Mouse (Mus musculus) adrenal gland, postnatal 4 days (tissue): ENCODE data around the gene Mast4. TPM values are rescaled to one million over a fixed set of nuclear protein-coding genes. Genes with fewer than 3 reads are reported as not detected.

Experiments
- DNase-seq, 2 experiments: peaks; one replicate each; pipeline ENCODE4 v3.0.0; 2021 to 2022; ENCODE audit warnings: low spot score in 2 of 2, mixed read lengths in 2 of 2
- total RNA-seq, 2 experiments: library from RNA; stranded (reverse); gene quantifications; 2 replicates each; pipeline ENCODE4 v1.2.3; 2021

Gene Mast4
- total RNA-seq, 2 experiments from 2014 or later, result 75.3 to 80.7 TPM

DNA sequence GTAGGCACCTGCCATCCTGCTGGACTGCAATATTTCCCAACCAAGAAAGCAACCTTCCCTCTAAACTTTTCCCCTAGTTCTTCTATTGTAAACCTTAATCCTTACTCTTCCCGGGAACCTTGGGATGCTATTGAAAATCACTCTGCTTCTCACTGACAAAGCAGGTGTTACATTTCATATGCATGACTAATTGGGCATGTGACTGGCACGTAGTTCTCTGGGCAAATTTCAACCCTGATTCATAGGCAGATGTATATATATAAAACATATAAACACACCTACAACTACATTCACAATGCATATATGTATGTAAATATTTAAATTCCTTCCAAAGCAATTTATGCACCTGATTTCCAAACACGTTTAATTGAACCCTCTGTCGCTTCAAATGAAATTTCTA is 90.2 kb downstream of the Mast4 start:
- no peak for DNase-seq

DNA sequence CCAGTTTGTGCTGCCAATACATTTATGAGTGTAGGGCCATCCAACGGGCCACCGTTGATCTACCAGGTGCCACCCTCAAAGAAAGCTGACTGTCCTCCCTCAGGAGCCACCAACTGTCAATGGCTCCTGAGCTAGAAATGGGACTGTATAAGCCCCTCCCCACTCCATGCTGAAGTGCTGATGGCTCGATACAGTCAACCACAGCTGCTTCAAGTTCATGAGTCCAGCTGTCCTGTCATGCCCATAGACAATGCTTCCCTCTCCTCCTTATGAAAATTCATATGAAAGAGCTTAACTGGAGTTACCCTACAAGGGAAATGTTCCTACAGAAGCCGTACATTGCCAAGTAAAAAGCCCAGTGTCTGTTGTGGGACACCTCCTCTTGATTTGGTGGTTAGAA is 93.2 kb downstream of the Mast4 start:
- no peak for DNase-seq

GRCm38 (mm10) chr13:103239654-103240053 is 94.6 kb downstream of the Mast4 start:
- DNase-seq, result no peak

GRCm38 (mm10) chr13:103238034-103238705 is 96.1 kb downstream of the Mast4 start:
- no peak for DNase-seq

DNA sequence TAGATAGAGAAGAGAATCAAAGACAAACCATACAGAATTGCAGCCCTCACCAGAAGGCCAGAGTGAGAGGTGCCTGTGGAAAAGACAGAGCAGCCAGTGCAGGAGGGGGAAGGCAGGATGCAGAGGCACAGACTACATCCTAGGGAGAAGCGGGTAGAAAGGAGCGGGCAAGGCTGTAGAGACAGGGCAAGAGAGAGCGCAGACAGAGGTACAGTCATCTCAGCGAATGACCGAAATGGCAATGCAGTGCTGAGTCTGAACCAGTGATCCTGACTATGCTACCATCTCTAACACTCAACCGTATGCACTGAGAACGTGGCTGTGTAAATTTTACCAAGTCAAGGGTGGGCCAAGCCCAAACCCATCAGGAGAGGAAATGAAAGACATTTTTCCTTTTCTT is 102.1 kb downstream of the Mast4 start:
- DNase-seq, result no peak

- DNase-seq, result no peak
Observed at GRCm38 (mm10) chr13:103229069-103229468, 105.2 kb downstream of the Mast4 start.

- no peak for DNase-seq
Observed at GRCm38 (mm10) chr13:103225895-103226815, 108.1 kb downstream of the Mast4 start.

DNA sequence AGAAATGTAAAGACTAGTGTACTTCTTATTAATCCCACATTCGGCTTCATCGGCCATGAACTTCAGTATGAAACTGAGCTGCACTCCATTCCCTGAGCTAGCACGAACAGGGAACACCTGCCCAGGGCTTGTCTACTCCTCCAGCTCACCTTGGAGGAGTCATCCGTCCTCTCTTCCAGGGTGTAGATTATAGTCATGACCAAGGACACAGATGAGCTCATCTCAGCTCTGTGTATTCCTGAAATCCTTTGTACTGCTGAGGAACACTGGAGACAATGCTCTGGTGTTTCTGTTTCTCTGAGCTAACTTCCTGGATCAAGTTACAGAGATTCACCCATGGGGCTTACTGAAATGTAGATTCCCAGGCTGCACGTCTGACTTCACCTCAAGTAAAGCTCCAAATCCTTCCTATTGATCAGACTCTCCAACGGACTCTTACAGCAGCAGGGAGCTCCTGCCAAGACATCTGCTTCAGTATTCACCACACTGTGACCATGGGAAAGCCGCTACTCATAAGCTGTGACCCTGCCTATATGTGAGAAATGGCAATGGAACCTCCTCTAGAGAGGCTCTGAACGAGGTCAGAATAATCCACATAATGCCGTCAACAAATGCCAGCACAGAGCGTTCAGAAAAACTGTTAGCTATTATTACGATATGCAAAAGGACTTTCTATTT is 108.9 kb downstream of the Mast4 start:
- DNase-seq, result no peak

DNA sequence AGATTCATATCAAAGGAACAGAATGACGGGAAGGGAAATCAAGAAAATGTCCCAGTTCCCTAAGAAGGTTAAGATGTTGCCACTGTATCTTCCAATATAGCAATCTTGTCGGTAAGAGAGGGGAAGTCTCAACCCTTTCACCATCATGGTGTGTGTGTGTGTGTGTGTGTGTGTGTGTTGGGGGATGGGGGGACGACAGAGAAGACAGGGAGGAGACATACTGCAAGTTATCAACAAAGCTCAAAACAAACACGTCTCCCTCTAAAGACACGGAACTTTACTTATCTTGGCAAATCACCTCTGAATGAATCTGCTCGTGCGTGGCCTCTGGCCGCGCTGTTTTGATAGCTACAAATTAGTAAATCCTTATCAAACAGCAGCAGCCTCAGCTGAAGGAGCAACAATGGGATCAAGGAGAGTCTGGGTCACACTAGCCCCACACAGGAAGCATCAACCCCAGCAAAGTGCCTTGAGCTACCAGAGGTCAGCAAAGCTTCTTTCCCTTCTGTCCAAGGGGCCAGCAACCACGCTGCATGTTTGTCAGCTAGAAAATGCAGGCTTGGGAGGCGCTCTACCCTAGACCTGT is 113.7 kb downstream of the Mast4 start:
- DNase-seq, result no peak

GRCm38 (mm10) chr13:103219999-103220398 is 114.3 kb downstream of the Mast4 start:
- DNase-seq, result no peak

GRCm38 (mm10) chr13:103217486-103217885 is 116.8 kb downstream of the Mast4 start:
- DNase-seq, result no peak

- no peak for DNase-seq
Observed at GRCm38 (mm10) chr13:103214506-103214905, 119.8 kb downstream of the Mast4 start.

GRCm38 (mm10) chr13:103211953-103212352 is 122.3 kb downstream of the Mast4 start:
- DNase-seq, result no peak

DNA sequence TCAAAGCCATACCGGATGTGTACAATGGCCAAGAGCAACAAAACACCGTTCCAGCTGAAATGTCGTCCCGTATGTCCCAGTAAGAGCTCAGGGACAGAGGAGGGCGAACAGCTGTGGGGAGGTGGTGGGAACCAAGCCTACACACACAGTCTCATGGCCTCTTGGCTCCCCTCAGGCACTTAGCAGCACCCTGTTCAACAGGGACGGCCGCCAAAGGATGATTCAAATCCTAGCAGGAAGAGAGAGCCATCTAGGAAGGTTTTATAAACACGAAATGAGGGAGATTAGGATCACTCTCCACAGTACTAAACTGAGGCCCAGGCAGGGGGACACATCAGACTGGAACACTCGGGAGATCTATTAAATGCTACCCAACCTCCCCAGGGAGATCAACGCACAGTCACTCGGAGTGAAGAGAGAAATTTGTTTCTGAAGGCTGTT is 122.8 kb downstream of the Mast4 start:
- DNase-seq, result no peak

DNA sequence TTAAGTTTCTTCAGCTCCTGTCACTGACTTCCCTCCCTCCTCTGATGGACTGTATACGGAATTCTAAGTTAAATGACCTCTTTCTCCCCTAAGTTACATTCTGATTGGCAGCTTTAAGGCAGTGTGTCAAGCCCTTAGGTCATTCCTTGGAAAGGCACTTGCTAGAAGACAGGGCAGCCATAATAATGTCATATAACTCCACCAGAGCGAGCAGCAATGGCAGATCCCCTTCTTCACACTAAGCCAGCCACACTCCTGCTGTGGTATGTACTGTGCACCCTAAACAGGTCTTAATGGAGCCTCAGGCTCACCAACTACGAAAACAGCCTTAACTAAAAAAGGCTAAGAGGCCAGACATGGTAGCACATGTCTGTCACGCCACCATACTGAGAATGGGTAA is 123.6 kb downstream of the Mast4 start:
- no peak for DNase-seq

DNA sequence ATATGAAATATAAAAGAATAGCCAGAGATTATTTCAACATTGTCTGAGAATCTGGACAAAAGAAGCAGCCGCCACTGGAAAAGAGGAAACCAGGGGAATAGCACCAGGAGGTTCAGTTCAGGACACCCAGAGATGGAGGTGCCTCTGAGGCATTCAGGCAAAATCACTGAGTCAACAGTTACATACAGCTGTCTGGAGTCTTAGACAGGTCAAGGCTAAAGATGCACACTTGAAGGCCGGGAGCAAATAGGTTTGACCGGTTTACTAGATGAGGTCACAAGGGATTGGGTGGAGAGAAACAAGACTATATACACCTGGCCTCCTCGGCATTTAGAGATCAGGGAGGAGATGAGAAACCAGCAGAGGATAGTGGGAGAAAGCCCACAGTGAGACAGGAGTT is 127.1 kb downstream of the Mast4 start:
- DNase-seq, result no peak

GRCm38 (mm10) chr13:103206644-103207043 is 127.7 kb downstream of the Mast4 start:
- DNase-seq, result no peak

- no peak for DNase-seq
Observed at GRCm38 (mm10) chr13:103205191-103205590, 129.1 kb downstream of the Mast4 start.

DNA sequence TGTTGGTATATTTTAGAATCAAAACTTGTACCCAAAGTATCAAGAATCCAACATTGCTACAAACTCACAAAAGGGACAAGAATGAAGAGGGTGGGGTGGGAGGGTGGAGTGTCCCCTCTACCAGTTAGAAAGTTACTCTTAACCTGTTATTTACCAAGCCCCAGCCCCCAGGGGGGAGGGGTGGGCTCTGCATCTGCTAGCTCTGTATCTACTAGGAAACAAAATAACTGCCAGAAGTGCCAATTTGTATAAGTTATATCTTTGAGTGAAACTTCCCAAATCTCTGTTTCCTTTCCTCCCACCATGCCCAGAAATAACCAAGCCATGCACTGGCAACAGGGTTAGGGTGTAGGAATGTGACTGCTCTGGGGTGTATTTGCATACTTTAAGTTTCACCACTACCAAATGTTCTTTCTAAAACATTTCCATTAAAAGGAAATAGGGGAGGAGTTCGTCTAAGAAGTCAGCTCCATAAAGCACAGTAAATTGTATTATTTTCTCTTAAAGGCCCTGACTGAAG is 130.9 kb downstream of the Mast4 start:
- DNase-seq, result no peak

DNA sequence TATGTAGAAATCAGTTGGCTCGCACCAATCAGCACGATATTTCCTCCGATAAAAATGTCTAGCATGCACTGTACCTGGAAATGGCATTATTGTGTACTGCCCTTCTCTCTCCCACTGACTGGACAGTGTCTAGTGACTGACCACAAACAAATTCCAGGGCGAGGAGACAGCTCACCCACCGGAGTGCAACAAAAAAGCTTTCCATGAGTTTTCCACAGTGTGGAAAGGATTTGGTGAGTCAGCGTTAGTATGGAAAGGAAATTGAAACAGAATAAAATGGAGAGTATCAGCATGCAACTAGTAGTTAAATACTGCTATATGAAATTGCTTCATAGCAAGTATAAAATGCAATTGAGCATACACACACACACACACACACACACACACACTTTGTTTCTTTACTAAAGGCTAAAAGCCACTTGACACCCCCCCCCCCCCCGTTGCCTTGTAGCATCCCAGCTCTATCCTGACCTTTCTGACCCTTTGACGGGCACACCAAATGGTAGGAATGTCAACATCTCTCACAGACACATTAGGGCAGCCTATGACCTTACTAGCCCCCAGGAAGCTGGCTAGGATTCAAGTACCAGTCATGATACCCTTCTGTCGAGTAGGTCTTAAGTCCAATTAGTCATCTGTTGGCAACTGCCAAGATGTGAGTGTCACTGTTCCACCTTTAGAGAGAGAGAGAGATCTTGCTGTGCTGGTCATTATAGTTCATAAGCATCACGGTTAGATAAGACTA is 133.1 kb downstream of the Mast4 start:
- DNase-seq, result no peak
